Mouse (Mus musculus): Measurements from ENCODE around the gene Fuom. TPM values are rescaled to one million over a fixed set of nuclear protein-coding genes. Genes with fewer than 3 reads are reported as not detected.

The Fuom gene
- total and polyA plus RNA-seq, 3 experiments = 71.5 to 101 (median 83.4) TPM

DNA sequence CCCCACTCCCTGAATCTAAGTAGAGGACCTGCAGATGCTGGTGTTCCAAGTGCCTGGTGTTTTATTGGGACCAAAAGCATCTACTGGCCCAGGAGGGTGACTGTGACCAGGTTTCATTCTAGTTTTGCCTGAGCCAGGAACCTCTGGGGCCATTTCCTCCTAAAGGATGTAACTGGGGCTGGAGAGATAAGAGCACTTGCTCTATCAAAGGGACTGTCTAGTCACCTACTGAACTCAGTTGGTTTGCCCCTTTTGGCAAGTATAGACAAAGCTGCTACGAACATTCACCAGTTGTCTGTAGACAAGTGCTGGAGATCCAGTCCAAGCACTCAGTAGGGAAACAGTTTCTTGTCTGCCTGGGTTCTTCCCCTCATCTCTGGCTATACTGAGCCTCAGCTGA, 3.8 kb downstream of the Fuom start:
- Histone ChIP-seq H3K9ac (ENCODE audit: low read depth, low read length) (no peak overlapping the region), H3K27me3 (ENCODE audit: control insufficient read depth, insufficient read depth, low read length) (no peaks in the 10 kb centered on the region), H3K27ac (no peak overlapping the region), H3K4me1 (ENCODE audit: control insufficient read depth, insufficient read depth, low read length) (peaks cover 2% of the 10 kb centered on the region; the same call in 1 of the 2 replicates), H3K79me2 (replicated peaks; ENCODE audit: control insufficient read depth, insufficient read depth, low read length) (no peaks in the 10 kb centered on the region), H3K4me3 (no peak overlapping the region), H3K36me3 (ENCODE audit: control insufficient read depth, insufficient read depth, low read length) (no peaks in the 10 kb centered on the region)
- DNase-seq = no peak
- WGBS = 55% methylated on average over 1 of the region's 1 CpGs
- intact Hi-C loops (cut with DNase I) = no loop called here
- TF ChIP-seq CTCF (IDR thresholded peaks at IDR 0.05) (no peak), EP300 (IDR thresholded peaks at IDR 0.05; ENCODE audit: insufficient read depth, low read depth, low read length) (no peak), POLR2A (IDR thresholded peaks at IDR 0.05; ENCODE audit: insufficient read depth, low read depth, low read length) (no peak)

- Histone ChIP-seq H3K79me2 (replicated peaks; ENCODE audit: control insufficient read depth, insufficient read depth, low read length) (no peaks in the 10 kb centered on the region), H3K36me3 (ENCODE audit: control insufficient read depth, insufficient read depth, low read length) (no peaks in the 10 kb centered on the region), H3K27ac (no peak overlapping the region), H3K4me1 (ENCODE audit: control insufficient read depth, insufficient read depth, low read length) (no peaks in the 10 kb centered on the region), H3K9ac (ENCODE audit: low read depth, low read length) (no peak overlapping the region), H3K4me3 (no peak overlapping the region), H3K27me3 (ENCODE audit: control insufficient read depth, insufficient read depth, low read length) (no peaks in the 10 kb centered on the region)
- no peak for DNase-seq
- intact Hi-C loops (cut with DNase I) = no loop called here
- no peak for TF ChIP-seq CTCF (IDR thresholded peaks at IDR 0.05)
- TF ChIP-seq POLR2A (IDR thresholded peaks at IDR 0.05; ENCODE audit: insufficient read depth, low read depth, low read length) = no peak
- no peak for TF ChIP-seq EP300 (IDR thresholded peaks at IDR 0.05; ENCODE audit: insufficient read depth, low read depth, low read length)
Measured at GRCm38 (mm10) chr7:140096055-140096454, 6.2 kb downstream of the Fuom start.

DNA sequence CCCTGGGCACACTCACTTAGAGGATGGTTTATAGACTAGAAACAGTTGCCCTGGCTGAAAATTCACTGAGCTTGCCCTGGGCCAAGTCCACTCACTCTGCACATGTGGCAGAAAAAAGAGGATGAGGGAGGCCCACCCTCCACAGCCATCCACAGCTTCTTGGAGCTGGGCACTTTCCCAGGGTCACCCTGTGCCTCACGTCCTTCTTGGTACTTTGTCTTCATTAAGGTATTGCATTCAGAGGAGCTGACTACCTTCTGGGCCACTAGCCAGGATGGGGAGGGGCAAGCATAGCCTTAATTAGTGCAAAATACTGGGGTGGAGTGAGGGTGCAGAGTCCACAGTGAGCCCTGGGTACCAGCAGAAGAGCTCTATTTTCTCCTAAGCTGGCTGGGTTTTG, 6.7 kb downstream of the Fuom start:
- intact Hi-C loops (cut with DNase I) = no loop called here
- H3K27me3 ChIP-seq (ENCODE audit: control insufficient read depth, insufficient read depth, low read length) = no peaks in the 10 kb centered on the region
- no peaks in the 10 kb centered on the region for H3K36me3 ChIP-seq (ENCODE audit: control insufficient read depth, insufficient read depth, low read length)
- TF ChIP-seq POLR2A (IDR thresholded peaks at IDR 0.05; ENCODE audit: insufficient read depth, low read depth, low read length) = no peak
- no peak for TF ChIP-seq EP300 (IDR thresholded peaks at IDR 0.05; ENCODE audit: insufficient read depth, low read depth, low read length)
- no peak for TF ChIP-seq CTCF (IDR thresholded peaks at IDR 0.05)
- no peak overlapping the region for H3K27ac ChIP-seq
- H3K9ac ChIP-seq (ENCODE audit: low read depth, low read length) = no peak overlapping the region
- DNase-seq = no peak
- no peaks in the 10 kb centered on the region for H3K4me1 ChIP-seq (ENCODE audit: control insufficient read depth, insufficient read depth, low read length)
- H3K4me3 ChIP-seq = no peak overlapping the region
- 23% methylated on average over 1 of the region's 1 CpGs for WGBS
- H3K79me2 ChIP-seq (replicated peaks; ENCODE audit: control insufficient read depth, insufficient read depth, low read length) = no peaks in the 10 kb centered on the region

DNA sequence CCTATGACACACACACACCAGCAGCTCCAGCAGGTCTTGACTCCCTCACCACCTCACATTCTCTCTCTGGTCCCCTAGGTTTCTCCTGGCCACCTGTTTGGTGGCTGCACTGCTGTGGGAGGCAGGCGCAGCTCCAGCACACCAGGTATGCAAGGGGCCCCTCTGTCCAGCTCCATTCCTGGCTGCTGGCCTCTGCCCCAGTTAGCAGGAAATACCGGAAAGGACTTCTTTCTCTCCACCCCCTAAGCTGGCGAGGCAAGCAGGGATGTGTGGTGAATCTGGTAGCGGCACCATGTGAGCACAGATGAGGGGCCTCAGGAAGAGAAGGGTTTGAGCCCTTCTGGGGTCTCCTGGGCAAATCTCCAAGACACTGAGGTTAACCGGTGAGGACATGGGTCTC, 7.3 kb downstream of the Fuom start:
- no peak overlapping the region for H3K4me3 ChIP-seq
- TF ChIP-seq EP300 (IDR thresholded peaks at IDR 0.05; ENCODE audit: insufficient read depth, low read depth, low read length) (no peak), CTCF (IDR thresholded peaks at IDR 0.05) (no peak), POLR2A (IDR thresholded peaks at IDR 0.05; ENCODE audit: insufficient read depth, low read depth, low read length) (no peak)
- no peaks in the 10 kb centered on the region for H3K36me3 ChIP-seq (ENCODE audit: control insufficient read depth, insufficient read depth, low read length)
- no peaks in the 10 kb centered on the region for H3K27me3 ChIP-seq (ENCODE audit: control insufficient read depth, insufficient read depth, low read length)
- intact Hi-C loops (cut with DNase I) = no loop called here
- 28% methylated on average over 5 of the region's 5 CpGs for WGBS
- no peak overlapping the region for H3K9ac ChIP-seq (ENCODE audit: low read depth, low read length)
- no peaks in the 10 kb centered on the region for H3K4me1 ChIP-seq (ENCODE audit: control insufficient read depth, insufficient read depth, low read length)
- H3K79me2 ChIP-seq (replicated peaks; ENCODE audit: control insufficient read depth, insufficient read depth, low read length) = no peaks in the 10 kb centered on the region
- no peak for DNase-seq
- no peak overlapping the region for H3K27ac ChIP-seq

DNA sequence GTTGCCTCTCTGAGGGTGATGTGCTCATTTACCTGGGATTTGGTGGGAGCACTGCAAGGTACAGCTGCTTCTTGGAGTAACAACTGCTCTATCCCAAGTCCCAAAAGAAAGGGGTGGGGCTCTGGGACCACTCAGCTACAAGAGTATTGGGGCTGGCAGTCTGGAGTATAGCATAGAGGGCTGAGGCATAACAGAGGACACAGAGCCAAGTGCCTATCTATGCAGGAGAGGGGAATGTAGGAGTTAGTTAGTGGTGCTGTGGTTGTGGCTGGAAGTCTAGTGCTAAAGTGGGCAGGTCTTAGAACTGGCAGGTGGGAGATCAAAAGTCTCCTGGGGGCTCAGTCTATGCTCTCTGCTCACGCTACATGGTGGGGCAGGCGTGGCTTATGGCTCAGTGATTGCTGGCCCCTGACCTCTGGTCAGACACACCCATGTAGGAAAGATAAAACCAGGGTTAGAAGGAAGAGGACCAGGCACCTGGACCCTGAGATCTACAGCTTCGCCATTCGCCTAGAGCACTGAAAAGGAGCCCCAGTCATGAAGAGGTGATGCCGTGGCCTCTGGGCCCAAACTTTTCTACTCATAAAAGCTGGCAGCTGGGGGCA, 9.2 kb downstream of the Fuom start, which contains the start of gene Prap1:
Prap1 (plus strand) TSS at position 472 of the 605 bp plus-strand sequence.
- Histone ChIP-seq H3K4me1 (ENCODE audit: control insufficient read depth, insufficient read depth, low read length) (no peaks in the 10 kb centered on the region), H3K4me3 (no peak within 1 kb of the TSS), H3K9ac (ENCODE audit: low read depth, low read length) (no peak within 1 kb of the TSS), H3K27ac (no peak within 1 kb of the TSS), H3K27me3 (ENCODE audit: control insufficient read depth, insufficient read depth, low read length) (no peaks in the 10 kb centered on the region), H3K79me2 (replicated peaks; ENCODE audit: control insufficient read depth, insufficient read depth, low read length) (no peaks in the 10 kb centered on the region), H3K36me3 (ENCODE audit: control insufficient read depth, insufficient read depth, low read length) (no peaks in the 10 kb centered on the region)
- 76% methylated on average over 5 of the region's 5 CpGs for WGBS
- DNase-seq = no peak
- TF ChIP-seq CTCF (IDR thresholded peaks at IDR 0.05) (no peak), POLR2A (IDR thresholded peaks at IDR 0.05; ENCODE audit: insufficient read depth, low read depth, low read length) (no peak), EP300 (IDR thresholded peaks at IDR 0.05; ENCODE audit: insufficient read depth, low read depth, low read length) (no peak)
- intact Hi-C loops (cut with DNase I) = no loop called here

DNA sequence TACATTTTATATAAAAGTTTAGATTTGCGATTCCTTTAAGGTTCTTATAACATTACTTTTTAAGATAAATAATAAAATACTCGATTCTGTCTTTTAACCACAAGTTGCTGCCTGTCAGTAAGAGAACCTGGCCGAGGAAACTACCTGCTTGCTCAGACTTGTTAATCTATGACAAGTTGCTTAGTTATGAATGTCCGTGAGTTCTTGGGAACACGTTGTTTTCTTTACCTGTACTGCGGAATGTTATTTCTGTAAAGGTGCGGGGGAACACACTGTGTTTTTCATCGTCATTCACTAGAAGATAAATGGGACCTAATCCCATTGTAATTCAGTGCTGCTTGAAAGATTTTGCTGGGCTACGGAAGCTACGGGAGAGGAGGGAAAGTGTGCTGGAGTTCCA, 11.6 kb downstream of the Fuom start:
- Histone ChIP-seq H3K79me2 (replicated peaks; ENCODE audit: control insufficient read depth, insufficient read depth, low read length) (no peaks in the 10 kb centered on the region), H3K27me3 (ENCODE audit: control insufficient read depth, insufficient read depth, low read length) (no peaks in the 10 kb centered on the region), H3K4me3 (no peak overlapping the region), H3K4me1 (ENCODE audit: control insufficient read depth, insufficient read depth, low read length) (no peaks in the 10 kb centered on the region), H3K36me3 (ENCODE audit: control insufficient read depth, insufficient read depth, low read length) (no peaks in the 10 kb centered on the region), H3K27ac (no peak overlapping the region), H3K9ac (ENCODE audit: low read depth, low read length) (no peak overlapping the region)
- DNase-seq = no peak
- no peak for TF ChIP-seq POLR2A (IDR thresholded peaks at IDR 0.05; ENCODE audit: insufficient read depth, low read depth, low read length)
- no peak for TF ChIP-seq CTCF (IDR thresholded peaks at IDR 0.05)
- no peak for TF ChIP-seq EP300 (IDR thresholded peaks at IDR 0.05; ENCODE audit: insufficient read depth, low read depth, low read length)
- intact Hi-C loops (cut with DNase I) = no loop called here
- WGBS = 79% methylated on average over 10 of the region's 10 CpGs

Measured in heart, adult 2 months (tissue).